Mouse (Mus musculus) limb, embryonic 15.5 days (tissue): ENCODE data around the gene Mdm2. TPM values are rescaled to one million over a fixed set of nuclear protein-coding genes. Genes with fewer than 3 reads are reported as not detected.
"Not testable (repeated sequence)": the region's sequence is repeated elsewhere in the genome, so short reads cannot be mapped to it uniquely, and the experiment has no call there.

ENCODE experiments used
- ATAC-seq: fragments of 200-750 bp; cut with Nextera tagmentation; 2 replicates; pipeline ENCODE4 v1.8.0; 2017; ENCODE audit warnings: low read depth, moderate TSS enrichment; ENCODE audit not compliant: insufficient number of reproducible peaks, low FRiP score, low TSS enrichment
- H3K27ac ChIP-seq: fragments of 300-500 bp; sonication (generic); 2 replicates; pipeline ENCODE4 v1.5.1; 2015; ENCODE audit warnings: moderate library complexity, mild to moderate bottlenecking, inconsistent platforms
- H3K27me3 ChIP-seq: fragments of 300-500 bp; sonication (generic); 2 replicates; pipeline ENCODE4 v1.6.1; 2015; ENCODE audit warnings: inconsistent platforms
- H3K36me3 ChIP-seq: fragments of 300-500 bp; sonication (generic); 2 replicates; pipeline ENCODE4 v1.6.1; 2015; ENCODE audit warnings: inconsistent platforms
- H3K4me1 ChIP-seq: fragments of 300-500 bp; sonication (generic); 2 replicates; pipeline ENCODE4 v1.6.1; 2015; ENCODE audit warnings: inconsistent platforms
- H3K4me2 ChIP-seq: fragments of 300-500 bp; sonication (generic); 2 replicates; pipeline ENCODE4 v1.6.1; 2015; ENCODE audit warnings: mild to moderate bottlenecking, inconsistent platforms
- H3K4me3 ChIP-seq: fragments of 300-500 bp; sonication (generic); 2 replicates; pipeline ENCODE4 v1.5.1; 2015; ENCODE audit warnings: mild to moderate bottlenecking, inconsistent platforms
- H3K9ac ChIP-seq: fragments of 300-500 bp; sonication (generic); 2 replicates; pipeline ENCODE4 v1.6.1; 2015; ENCODE audit warnings: inconsistent platforms
- H3K9me3 ChIP-seq: fragments of 300-500 bp; sonication (generic); 2 replicates; pipeline ENCODE4 v1.6.1; 2016; ENCODE audit warnings: inconsistent platforms
- WGBS: fragments of 180-500 bp; shearing (Covaris S2); methylation state at CpG from one replicate; pipeline ENCODE4 v1.1.7; 2015; 5-methylcytosine and 5-hydroxymethylcytosine counted together
- polyA plus RNA-seq: library from polyadenylated mRNA; unstranded; fragments of >200 nt; fragmentation: Nextera tagmentation; extraction: Ambion mirVana; gene quantifications from 2 replicates; pipeline ENCODE4 v1.2.1, GENCODE M21; 2015

The Mdm2 gene
- polyA plus RNA-seq, 1 experiment from 2014 or later = 40.2 TPM

- ATAC-seq, H3K4me1 ChIP-seq, H3K27me3 ChIP-seq, H3K9ac ChIP-seq, H3K9me3 ChIP-seq, H3K4me2 ChIP-seq, H3K27ac ChIP-seq, H3K4me3 ChIP-seq: not testable (repeated sequence)
- peaks cover 44% of the 10 kb centered on the region for H3K36me3 ChIP-seq
- 92% methylated on average over 8 of the region's 8 CpGs for WGBS
Measured at GRCm38 (mm10) chr10:117737498-117737897, 26.9 kb upstream of the Mdm2 start.

- Histone ChIP-seq H3K27ac (no peak overlapping the region), H3K36me3 (peaks cover 44% of the 10 kb centered on the region), H3K4me2 (no peak overlapping the region), H3K27me3 (no peaks in the 10 kb centered on the region), H3K4me3 (no peak overlapping the region), H3K4me1 (peaks cover 7% of the 10 kb centered on the region; the same call in 1 of the 2 replicates), H3K9me3 (no peaks in the 10 kb centered on the region), H3K9ac (no peak overlapping the region)
- WGBS = 87% methylated on average over 4 of the region's 4 CpGs
- ATAC-seq = no peak
Measured at GRCm38 (mm10) chr10:117737075-117737474, 26.5 kb upstream of the Mdm2 start.

GRCm38 (mm10) chr10:117736573-117736972, 26.0 kb upstream of the Mdm2 start:
- H3K9me3 ChIP-seq = no peaks in the 10 kb centered on the region
- no peak for ATAC-seq
- H3K4me1 ChIP-seq = peaks cover 4% of the 10 kb centered on the region; the same call in 1 of the 2 replicates
- H3K27me3 ChIP-seq = no peaks in the 10 kb centered on the region
- no peak overlapping the region for H3K4me3 ChIP-seq
- WGBS = 90% methylated on average over 5 of the region's 5 CpGs
- H3K36me3 ChIP-seq = peaks cover 44% of the 10 kb centered on the region
- H3K4me2 ChIP-seq = no peak overlapping the region
- no peak overlapping the region for H3K9ac ChIP-seq
- H3K27ac ChIP-seq = no peak overlapping the region

- not testable (repeated sequence) for H3K9me3 ChIP-seq, H3K4me2 ChIP-seq, ATAC-seq, H3K27ac ChIP-seq, H3K27me3 ChIP-seq, H3K4me1 ChIP-seq, H3K4me3 ChIP-seq, H3K9ac ChIP-seq
- 91% methylated on average over 12 of the region's 12 CpGs for WGBS
- peaks cover 44% of the 10 kb centered on the region for H3K36me3 ChIP-seq
Measured at GRCm38 (mm10) chr10:117735396-117735795, 24.8 kb upstream of the Mdm2 start.

- not testable (repeated sequence) for H3K4me1 ChIP-seq, H3K27me3 ChIP-seq, H3K27ac ChIP-seq, H3K4me3 ChIP-seq, H3K9ac ChIP-seq, H3K9me3 ChIP-seq, ATAC-seq, H3K4me2 ChIP-seq
- WGBS = 89% methylated on average over 10 of the region's 10 CpGs
- H3K36me3 ChIP-seq = peaks cover 33% of the 10 kb centered on the region
Measured at GRCm38 (mm10) chr10:117734104-117734852, 23.7 kb upstream of the Mdm2 start.

GRCm38 (mm10) chr10:117733626-117734025, 23.1 kb upstream of the Mdm2 start:
- H3K9me3 ChIP-seq, H3K9ac ChIP-seq, H3K27me3 ChIP-seq, H3K4me1 ChIP-seq, H3K27ac ChIP-seq, ATAC-seq, H3K4me3 ChIP-seq, H3K4me2 ChIP-seq: not testable (repeated sequence)
- H3K36me3 ChIP-seq = peaks cover 27% of the 10 kb centered on the region
- 90% methylated on average over 8 of the region's 8 CpGs for WGBS

- ATAC-seq = no peak
Measured at GRCm38 (mm10) chr10:117732962-117733592, 22.5 kb upstream of the Mdm2 start.

GRCm38 (mm10) chr10:117732184-117732583, 21.6 kb upstream of the Mdm2 start:
- WGBS = 90% methylated on average over 5 of the region's 5 CpGs
- Histone ChIP-seq H3K27ac (no peak overlapping the region), H3K4me2 (no peak overlapping the region), H3K9me3 (no peaks in the 10 kb centered on the region), H3K36me3 (peaks cover 14% of the 10 kb centered on the region), H3K27me3 (no peaks in the 10 kb centered on the region), H3K4me3 (no peak overlapping the region), H3K9ac (no peak overlapping the region), H3K4me1 (peaks cover 3% of the 10 kb centered on the region; the same call in 1 of the 2 replicates)
- ATAC-seq = no peak

More at GRCm38 (mm10) chr10:117732962-117733592, 22.5 kb upstream of the Mdm2 start:
- Histone ChIP-seq H3K27me3 (no peaks in the 10 kb centered on the region), H3K36me3 (peaks cover 21% of the 10 kb centered on the region), H3K27ac (no peak overlapping the region), H3K4me2 (no peak overlapping the region), H3K4me1 (peaks cover 3% of the 10 kb centered on the region; the same call in 1 of the 2 replicates), H3K4me3 (no peak overlapping the region), H3K9ac (no peak overlapping the region), H3K9me3 (no peaks in the 10 kb centered on the region)
- 83% methylated on average over 14 of the region's 14 CpGs for WGBS

- Histone ChIP-seq H3K36me3 (peaks cover 7% of the 10 kb centered on the region), H3K4me1 (peaks cover 3% of the 10 kb centered on the region; the same call in 1 of the 2 replicates), H3K27ac (no peak overlapping the region), H3K4me3 (no peak overlapping the region), H3K27me3 (no peaks in the 10 kb centered on the region), H3K9me3 (no peaks in the 10 kb centered on the region), H3K9ac (no peak overlapping the region), H3K4me2 (no peak overlapping the region)
- 55% methylated on average over 15 of the region's 15 CpGs for WGBS
- no peak for ATAC-seq
Measured at GRCm38 (mm10) chr10:117731244-117732101, 20.9 kb upstream of the Mdm2 start.

- no peak overlapping the region for H3K4me2 ChIP-seq
- 93% methylated on average over 12 of the region's 12 CpGs for WGBS
- no peak overlapping the region for H3K9ac ChIP-seq
- no peak overlapping the region for H3K27ac ChIP-seq
- no peak for ATAC-seq
- H3K4me1 ChIP-seq = peaks cover 3% of the 10 kb centered on the region; the same call in 1 of the 2 replicates
- H3K27me3 ChIP-seq = no peaks in the 10 kb centered on the region
- H3K9me3 ChIP-seq = no peaks in the 10 kb centered on the region
- no peak overlapping the region for H3K4me3 ChIP-seq
- 0 out of 2 replicates have a peak, but pooled peaks cover 3% of the 10 kb centered on the region for H3K36me3 ChIP-seq
Measured at GRCm38 (mm10) chr10:117730637-117731203, 20.2 kb upstream of the Mdm2 start.

- Histone ChIP-seq H3K27me3 (no peaks in the 10 kb centered on the region), H3K4me3 (no peak overlapping the region), H3K27ac (no peak overlapping the region), H3K36me3 (0 out of 2 replicates have a peak, but pooled peaks cover 3% of the 10 kb centered on the region), H3K9me3 (no peaks in the 10 kb centered on the region), H3K4me2 (no peak overlapping the region), H3K4me1 (peaks cover 3% of the 10 kb centered on the region; the same call in 1 of the 2 replicates), H3K9ac (no peak overlapping the region)
- no peak for ATAC-seq
- WGBS = 94% methylated on average over 7 of the region's 7 CpGs
Measured at GRCm38 (mm10) chr10:117730140-117730539, 19.6 kb upstream of the Mdm2 start.
